Mouse (Mus musculus) T-helper 1 cell (primary cell): ENCODE results near the gene Slc35b4.

ENCODE experiments used
- in situ Hi-C: fragments of 300-600 bp; cut with MboI, MseI; formaldehyde crosslinking; loops from one replicate; pipeline ENCODE4 v1.15.1; 2025; ENCODE audit warnings: high pct_unique_total_duplicates

Gene Slc35b4

DNA sequence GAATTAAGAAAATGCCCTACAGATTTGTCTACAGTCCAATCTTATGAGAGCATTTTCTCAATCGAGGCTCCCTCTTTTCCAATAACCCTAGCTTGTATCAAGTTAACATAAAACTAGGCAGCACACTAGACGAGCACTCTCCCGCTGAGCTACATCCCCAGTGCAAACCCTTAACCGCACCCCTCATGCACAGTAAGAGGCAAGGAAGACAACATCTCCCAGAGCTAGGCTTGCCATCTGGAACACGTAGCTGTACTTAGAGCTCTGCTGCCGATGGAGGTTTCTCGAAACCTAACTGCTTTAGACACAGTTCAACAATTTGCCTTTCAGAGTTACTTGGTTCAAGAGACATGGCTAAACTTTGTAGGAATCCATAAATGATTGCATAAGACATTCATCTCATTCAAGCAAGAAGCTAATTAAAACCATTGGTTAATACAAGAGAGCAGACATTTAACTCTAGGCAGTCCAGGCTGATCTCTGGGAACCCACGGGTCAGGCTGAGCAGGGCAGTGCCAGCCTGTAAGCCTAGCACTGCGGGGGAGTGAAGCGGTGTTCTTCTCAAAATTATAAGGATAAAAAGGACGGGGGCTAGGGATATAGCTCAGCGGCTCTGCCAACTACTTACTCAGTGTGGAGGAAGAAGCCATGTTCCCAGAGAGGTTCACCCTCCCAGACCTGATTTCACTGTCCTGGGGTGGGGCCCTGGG is 5.0 kb downstream of the Slc35b4 start:
- in situ Hi-C loops, result no loop called here

GRCm38 (mm10) chr6:34170844-34171494 is 5.9 kb downstream of the Slc35b4 start:
- in situ Hi-C loops, result no loop called here

DNA sequence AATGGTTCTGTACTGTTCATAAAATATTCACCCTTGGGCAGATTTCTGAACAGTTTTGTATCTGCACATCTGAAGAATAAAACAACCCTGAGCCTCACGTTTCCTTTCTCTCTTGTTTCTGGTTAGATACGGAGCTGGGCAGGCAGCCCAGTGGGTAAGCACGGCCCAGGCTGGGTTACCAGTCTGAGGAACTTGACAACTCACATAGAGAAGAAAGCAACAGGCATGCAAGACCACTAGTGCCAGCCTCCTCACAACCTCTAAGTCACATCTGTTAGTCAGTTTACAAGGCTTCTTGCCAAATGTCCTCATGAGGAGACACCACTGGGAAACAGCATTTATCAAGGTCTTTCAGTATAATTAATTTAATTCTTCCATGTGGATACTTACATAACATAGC is 8.1 kb downstream of the Slc35b4 start:
- in situ Hi-C loops, result no loop called here

DNA sequence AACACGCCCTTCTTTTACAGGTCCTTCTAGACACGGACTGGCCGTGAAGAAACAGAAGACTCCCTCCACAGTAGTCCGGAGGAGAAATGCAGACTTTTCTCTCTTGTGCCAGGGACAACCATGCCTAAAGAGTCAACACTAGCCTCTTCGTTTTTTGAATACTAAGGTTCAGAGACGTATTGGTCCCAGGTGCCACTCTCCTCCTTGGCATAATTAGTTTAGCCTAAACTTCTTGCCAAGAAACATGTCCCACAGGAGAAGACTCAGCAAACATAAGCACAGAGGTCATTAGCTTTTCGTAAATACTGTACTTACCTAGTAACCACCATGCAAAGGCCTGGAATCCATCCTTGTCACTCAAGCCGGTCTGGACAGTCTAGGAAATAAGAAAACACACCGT is 13.9 kb downstream of the Slc35b4 start:
- in situ Hi-C loops, result no loop called here

DNA sequence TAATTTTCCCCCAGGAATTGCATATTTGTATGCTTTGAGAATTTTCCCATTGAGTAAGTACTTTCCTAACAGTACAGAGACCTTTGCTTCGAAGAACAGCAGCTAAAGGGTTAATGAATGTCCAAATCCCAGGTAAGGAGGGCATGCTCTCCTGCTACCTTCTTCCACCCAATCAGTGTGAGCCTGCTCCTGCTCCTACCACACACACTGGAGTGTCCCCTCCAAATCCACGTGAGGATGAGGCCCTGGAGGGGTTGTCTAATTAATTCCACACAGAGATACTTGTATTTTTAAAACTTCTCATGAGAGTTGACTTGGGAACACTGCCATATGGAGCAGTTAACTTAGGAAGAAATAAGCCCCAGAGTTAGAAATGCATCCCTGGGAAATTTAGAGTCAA is 14.3 kb downstream of the Slc35b4 start:
- in situ Hi-C loops, result no loop called here

- in situ Hi-C loops, result no loop called here
These were observed 15.4 kb downstream of the Slc35b4 start for GRCm38 (mm10) chr6:34161511-34161910.

DNA sequence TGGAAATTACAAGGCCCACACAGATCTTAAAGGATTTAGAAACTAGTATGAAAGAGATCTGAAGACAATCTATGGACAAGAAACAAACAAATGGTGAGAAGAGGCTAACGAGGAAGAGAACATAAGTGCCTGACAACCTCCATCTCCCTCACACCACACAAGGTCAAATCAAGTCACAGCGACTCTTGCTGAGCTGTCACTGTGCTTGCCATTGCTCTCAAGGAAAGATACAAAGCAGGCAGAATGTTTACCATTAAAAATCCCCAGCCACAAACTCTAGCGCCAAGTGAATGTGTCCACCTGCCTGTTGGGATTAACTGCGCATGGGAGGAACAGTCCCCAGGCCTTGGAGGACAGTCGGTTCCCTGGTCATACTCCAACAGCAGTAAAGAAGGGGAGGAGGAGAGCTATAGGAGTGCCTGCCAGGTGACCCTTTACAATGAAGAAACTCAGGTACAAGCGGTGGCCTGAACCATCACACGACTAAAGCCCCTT is 16.0 kb downstream of the Slc35b4 start:
- in situ Hi-C loops, result no loop called here

DNA sequence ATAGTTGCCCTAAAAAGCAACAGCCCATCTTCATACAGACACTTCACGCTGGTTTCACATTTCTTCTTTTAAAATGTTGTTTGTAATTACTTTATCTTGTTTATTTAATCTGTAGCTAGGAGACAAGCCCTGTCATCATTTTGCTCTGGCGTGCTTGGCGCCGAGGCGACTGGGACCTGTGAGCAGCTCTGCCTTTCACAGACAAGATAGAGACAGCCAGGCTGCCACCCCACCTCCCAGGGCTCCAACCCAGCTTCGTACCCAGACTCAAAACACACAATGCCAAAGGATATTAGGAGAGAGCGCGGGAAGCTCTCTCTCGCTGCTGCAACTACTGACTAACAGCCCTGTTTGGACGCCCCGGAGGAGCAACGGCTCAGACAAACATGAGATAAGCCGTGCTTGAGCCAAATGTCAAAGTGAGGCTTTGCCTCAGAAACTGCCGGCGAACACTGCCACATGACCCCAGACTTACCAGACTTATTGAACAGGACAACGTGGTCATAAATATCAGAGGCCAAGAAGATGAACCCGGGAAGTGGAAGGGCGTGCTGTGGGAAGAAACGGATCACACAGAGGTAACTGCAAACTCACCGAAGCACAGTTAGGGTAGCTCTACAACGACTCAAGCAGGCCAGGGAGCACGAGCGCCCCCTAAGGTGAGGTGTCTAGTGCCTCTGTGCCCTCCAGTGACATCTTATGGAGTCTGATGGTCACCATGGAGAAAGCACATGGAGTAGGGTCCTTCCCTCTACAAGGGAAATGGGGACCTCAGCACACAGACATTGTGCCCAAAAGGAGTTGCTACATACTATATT is 16.7 kb downstream of the Slc35b4 start:
- in situ Hi-C loops, result loop anchor here (10.0 kb wide), 1 partner anchor 1195 kb away; no protein-coding TSS in a partner anchor

DNA sequence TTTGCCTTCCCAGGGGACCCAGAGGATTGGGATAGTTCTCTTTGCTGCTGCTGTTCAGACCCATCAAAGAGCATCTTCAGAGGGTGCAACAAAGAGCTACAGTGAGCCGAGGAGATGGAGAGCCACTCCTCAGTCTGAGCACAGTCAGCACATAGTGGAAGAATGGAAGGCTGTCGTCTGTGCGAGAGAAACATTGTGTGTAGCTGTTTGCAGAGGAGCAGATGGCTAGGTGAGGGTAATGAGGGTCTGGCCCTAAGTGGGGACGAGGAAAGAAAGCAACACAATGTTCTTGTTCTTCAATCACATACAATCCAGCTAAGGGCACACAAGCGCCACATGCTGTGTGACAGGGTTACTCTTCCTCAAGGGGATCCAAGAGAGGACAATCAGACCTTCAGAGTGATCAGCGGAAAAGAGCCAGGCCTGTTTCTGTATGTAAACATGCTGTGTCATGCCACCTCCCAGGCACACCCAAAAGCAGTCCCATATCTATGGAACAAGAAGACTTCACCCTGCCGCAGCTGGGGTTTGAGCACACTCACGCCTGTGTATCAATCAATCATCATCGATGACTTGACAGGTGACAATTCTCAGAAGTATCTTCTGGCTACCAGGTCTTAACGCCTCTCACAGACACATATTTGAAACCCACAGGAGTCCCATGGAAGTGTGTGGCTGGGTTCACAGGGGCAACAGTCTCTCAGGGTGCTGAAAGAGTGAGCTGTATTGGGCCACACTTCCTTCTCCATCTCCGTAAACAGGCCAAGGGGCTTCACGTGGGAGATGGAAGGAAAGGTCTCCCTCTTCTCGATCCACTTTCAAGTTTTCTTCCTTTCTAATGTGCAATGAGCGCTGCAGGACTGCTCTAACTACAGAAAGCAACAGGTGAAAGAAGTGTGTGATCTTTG is 19.8 kb downstream of the Slc35b4 start:
- in situ Hi-C loops, result loop anchor here (10.0 kb wide), 1 partner anchor 1192 kb away; no protein-coding TSS in a partner anchor

- in situ Hi-C loops, result loop anchor here (10.0 kb wide), 1 partner anchor 1191 kb away; no protein-coding TSS in a partner anchor
These were observed 20.9 kb downstream of the Slc35b4 start for GRCm38 (mm10) chr6:34156057-34156456.

DNA sequence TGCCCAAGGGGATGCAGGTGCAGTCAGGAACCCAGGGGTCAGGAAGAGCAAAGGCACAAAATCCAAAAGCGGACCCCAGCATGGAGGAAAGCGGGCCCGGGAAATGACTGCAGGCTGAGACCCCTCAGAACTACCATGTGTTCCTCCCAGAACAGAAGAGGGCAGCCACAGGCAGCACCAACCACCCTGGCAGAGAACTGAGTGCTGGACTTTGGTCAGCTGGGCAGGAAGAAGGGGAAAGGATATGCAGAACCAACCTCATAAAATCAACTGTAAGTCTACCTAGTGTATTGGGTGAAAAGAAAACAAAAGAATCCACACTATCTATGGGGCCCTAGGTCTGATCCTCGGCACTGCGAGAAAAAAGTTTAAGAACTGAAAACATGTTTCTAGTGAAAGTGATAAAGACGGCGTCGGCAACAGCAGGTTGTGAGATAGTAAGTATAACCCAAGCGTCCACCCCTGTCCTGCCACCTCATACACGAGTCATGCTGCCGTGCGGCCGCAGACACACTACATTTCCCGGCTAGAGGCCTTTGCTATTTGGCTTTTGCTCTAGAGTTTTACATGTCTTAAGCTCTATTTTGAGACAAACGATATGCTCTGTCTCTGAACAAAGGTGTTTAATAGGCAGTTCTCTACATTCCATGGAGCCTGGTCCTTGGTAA is 21.6 kb downstream of the Slc35b4 start:
- in situ Hi-C loops, result loop anchor here (10.0 kb wide), 1 partner anchor 1190 kb away; no protein-coding TSS in a partner anchor

GRCm38 (mm10) chr6:34154202-34154601 is 22.7 kb downstream of the Slc35b4 start:
- in situ Hi-C loops, result loop anchor here (10.0 kb wide), 1 partner anchor 1189 kb away; no protein-coding TSS in a partner anchor

DNA sequence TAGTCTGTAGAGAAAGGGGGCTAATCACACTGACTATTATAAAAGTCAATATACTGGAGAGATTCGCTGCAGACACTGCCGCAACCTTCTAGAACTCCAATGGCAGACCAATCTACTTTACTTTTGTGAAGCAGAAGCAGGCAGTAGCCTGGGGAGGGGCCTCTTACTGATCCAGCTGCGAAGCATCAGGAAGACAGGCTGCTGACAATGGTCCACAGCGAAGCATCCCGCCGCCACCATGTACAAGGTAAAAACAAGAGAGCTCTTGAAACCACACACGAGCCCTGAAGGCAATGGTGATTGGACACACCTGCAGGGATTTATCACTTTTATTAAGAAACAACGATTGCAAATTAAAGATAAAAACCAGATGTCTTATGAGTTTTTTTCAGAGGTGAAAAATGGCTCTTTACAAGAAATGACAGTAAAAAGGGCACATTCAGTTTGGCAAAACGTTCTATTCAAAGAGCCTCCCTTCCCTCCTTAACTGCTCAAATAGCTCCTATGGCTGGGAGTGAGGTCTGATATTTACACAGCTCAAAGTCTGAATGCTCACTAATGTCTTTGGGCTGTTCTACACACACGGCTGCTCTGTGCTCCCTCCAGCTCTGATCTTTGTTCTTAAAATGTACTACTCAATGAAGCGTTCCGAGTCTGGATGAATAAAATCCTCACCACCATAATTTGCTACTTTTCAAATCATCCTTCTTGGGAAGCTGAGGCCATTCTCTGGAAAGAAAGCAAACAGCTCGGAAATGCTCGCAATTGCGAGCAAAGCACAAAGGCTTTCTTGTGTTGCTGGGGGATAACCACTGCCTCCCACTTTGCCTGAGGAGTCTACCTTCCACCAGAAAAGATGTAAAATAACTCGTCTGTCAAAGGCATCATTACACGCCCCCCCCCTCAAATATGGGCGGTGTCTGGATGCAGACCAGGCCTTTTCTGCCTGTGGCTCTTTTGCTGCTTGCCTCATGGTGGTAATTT is 23.6 kb downstream of the Slc35b4 start:
- in situ Hi-C loops, result loop anchor here (10.0 kb wide), 1 partner anchor 1189 kb away; no protein-coding TSS in a partner anchor

GRCm38 (mm10) chr6:34149821-34150220 is 27.1 kb downstream of the Slc35b4 start:
- in situ Hi-C loops, result loop anchor here (10.0 kb wide), 1 partner anchor 1185 kb away; no protein-coding TSS in a partner anchor

- in situ Hi-C loops, result no loop called here
These were observed 27.8 kb downstream of the Slc35b4 start for GRCm38 (mm10) chr6:34149066-34149465.

GRCm38 (mm10) chr6:34148639-34149038 is 28.3 kb downstream of the Slc35b4 start:
- in situ Hi-C loops, result no loop called here

DNA sequence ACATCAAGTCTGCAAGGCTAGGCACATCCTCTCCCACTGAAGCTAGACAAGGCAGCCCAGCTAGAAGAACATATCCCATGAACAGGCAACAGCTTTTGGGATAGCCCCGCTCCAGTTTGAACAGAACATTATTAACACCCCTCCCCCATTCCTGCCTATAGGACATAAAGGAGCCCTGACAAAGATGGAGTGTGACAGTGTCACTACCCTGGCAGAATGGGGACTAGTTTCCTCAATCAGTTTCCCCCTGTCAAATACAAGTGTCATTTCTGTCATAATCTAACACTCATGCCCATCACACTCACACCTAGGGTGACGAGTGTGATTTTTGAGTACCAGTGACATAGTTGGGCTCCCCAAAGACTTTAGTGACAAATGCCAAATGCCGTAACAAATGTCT is 28.9 kb downstream of the Slc35b4 start:
- in situ Hi-C loops, result no loop called here

DNA sequence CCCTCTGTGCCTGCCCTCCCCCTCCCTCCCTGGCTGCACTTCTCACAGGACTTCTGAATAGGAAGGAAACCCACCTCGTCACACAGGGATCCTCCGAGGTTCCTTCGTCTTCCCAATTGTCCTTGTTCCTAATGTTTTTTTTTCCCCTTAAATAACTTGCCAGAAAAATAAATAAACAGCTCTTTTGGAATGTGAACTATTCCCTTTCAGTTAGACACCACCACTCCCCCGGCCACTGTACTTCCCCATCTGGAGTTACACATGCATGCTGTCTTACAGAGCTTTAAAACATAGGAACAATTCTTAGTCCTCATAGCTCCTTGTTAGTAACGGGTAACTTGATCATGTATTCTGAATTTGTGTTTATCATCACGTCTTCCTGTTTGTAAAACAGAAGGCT is 30.9 kb downstream of the Slc35b4 start:
- in situ Hi-C loops, result no loop called here

- in situ Hi-C loops, result no loop called here
These were observed 34.0 kb downstream of the Slc35b4 start for GRCm38 (mm10) chr6:34142931-34143330.
